Mouse (Mus musculus) heart, embryonic 15.5 days (tissue): ENCODE measurements around the gene Macrod1. TPM values are rescaled to one million over a fixed set of nuclear protein-coding genes. Genes with fewer than 3 reads are reported as not detected.

Source experiments
- ATAC-seq: fragments of 200-750 bp; cut with Nextera tagmentation; replicated peaks from 2 replicates; pipeline ENCODE4 v1.8.0; 2017; ENCODE audit warnings: low read depth, moderate TSS enrichment; ENCODE audit not compliant: insufficient number of reproducible peaks, insufficient read depth, low FRiP score
- H3K27ac ChIP-seq: fragments of 300-500 bp; sonication (generic); 2 replicates; pipeline ENCODE4 v1.5.1; 2015; ENCODE audit warnings: mild to moderate bottlenecking, inconsistent platforms
- H3K27me3 ChIP-seq: fragments of 300-500 bp; sonication (generic); 2 replicates; pipeline ENCODE4 v1.6.1; 2015; ENCODE audit warnings: inconsistent platforms
- H3K36me3 ChIP-seq: fragments of 300-500 bp; sonication (generic); 2 replicates; pipeline ENCODE4 v1.6.1; 2015; ENCODE audit warnings: mild to moderate bottlenecking, inconsistent platforms
- H3K4me1 ChIP-seq: fragments of 300-500 bp; sonication (generic); replicated peaks from 2 replicates; pipeline ENCODE4 v1.6.1; 2015; ENCODE audit warnings: inconsistent platforms
- H3K4me2 ChIP-seq: fragments of 300-500 bp; sonication (generic); 2 replicates; pipeline ENCODE4 v1.6.1; 2015; ENCODE audit warnings: inconsistent platforms, mild to moderate bottlenecking, moderate library complexity
- H3K4me3 ChIP-seq: fragments of 300-500 bp; sonication (generic); 2 replicates; pipeline ENCODE4 v1.5.1; 2015; ENCODE audit warnings: mild to moderate bottlenecking, inconsistent platforms
- H3K9ac ChIP-seq: fragments of 300-500 bp; sonication (generic); 2 replicates; pipeline ENCODE4 v1.6.1; 2015; ENCODE audit warnings: mild to moderate bottlenecking, inconsistent platforms
- H3K9me3 ChIP-seq: fragments of 300-500 bp; sonication (generic); replicated peaks from 2 replicates; pipeline ENCODE4 v1.6.1; 2016; ENCODE audit warnings: inconsistent platforms
- WGBS: fragments of 180-500 bp; shearing (Covaris S2); methylation state at CpG from one replicate; pipeline ENCODE4 v1.1.7; 2015; ENCODE audit warnings: mixed read lengths; 5-methylcytosine and 5-hydroxymethylcytosine counted together
- polyA plus RNA-seq: library from polyadenylated mRNA; unstranded; fragments of >200 nt; fragmentation: Nextera tagmentation; extraction: Ambion mirVana; gene quantifications from 2 replicates; pipeline ENCODE4 v1.2.1, GENCODE M21; 2015

The Macrod1 gene
- polyA plus RNA-seq, 1 experiment from 2014 or later, result 57.6 TPM

DNA sequence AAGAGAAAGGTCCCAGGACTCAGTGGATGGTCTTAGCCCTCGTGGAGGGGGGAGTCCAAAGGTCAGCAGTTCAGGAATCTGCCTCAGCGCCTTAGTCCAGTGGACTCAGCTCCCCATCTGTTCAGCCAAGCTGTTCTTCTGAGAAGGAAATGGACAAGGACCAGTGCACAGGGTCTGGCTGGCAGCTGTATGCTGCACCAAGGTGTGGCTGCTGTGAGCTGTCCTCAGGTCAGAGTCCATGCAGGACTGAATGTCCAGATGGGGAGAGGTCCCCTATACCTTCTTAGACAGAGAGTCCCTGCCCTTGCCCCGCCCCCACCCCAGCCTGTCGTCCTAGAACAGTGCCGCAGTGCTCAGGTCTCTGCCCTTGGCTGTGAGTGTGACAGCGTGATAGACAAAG lies 135.0 kb downstream of the Macrod1 start:
- Histone ChIP-seq H3K9me3 (no peaks in the 10 kb centered on the region), H3K4me2 (no peak overlapping the region), H3K4me1 (peaks cover 9% of the 10 kb centered on the region), H3K36me3 (no peaks in the 10 kb centered on the region), H3K27ac (no peak overlapping the region), H3K27me3 (peaks cover 14% of the 10 kb centered on the region; the same call in 1 of the 2 replicates), H3K9ac (no peak overlapping the region), H3K4me3 (no peak overlapping the region)
- no peak for ATAC-seq
- WGBS, result 41% methylated on average over 6 of the region's 6 CpGs

DNA sequence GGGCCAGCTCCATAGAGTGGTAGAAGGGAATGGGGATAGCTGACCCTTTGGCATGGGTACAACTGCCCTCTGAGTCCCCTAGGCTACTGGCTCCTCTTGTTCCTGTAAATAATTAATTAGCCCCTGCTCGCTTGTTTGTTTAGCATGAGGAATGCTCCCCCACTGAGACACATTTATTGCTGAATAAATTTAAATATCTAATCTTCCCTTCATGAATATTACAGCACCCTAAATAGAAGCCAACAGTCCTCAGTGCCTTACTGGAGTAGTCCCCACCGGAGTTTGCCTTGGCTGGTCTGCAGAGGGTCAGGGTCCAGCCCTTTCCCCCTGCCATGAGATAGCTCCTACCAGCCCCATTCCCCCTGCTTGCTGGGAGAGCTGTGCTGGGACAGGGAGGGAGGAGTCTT lies 136.0 kb downstream of the Macrod1 start:
- ATAC-seq, result no peak
- Histone ChIP-seq H3K27me3 (0 out of 2 replicates have a peak, but pooled peaks cover 6% of the 10 kb centered on the region), H3K9ac (no peak overlapping the region), H3K9me3 (no peaks in the 10 kb centered on the region), H3K36me3 (peaks cover 1% of the 10 kb centered on the region; the same call in 1 of the 2 replicates), H3K4me2 (no peak overlapping the region), H3K4me1 (peaks cover 16% of the 10 kb centered on the region), H3K27ac (no peak overlapping the region), H3K4me3 (no peak overlapping the region)
- WGBS, result 71% methylated on average over 2 of the region's 2 CpGs

GRCm38 (mm10) chr19:7195900-7196728 lies 139.5 kb downstream of the Macrod1 start:
- Histone ChIP-seq H3K27me3 (no peaks in the 10 kb centered on the region), H3K4me3 (peak overlapping the region; percentile 13; the same call in 1 of the 2 replicates), H3K36me3 (peaks cover 35% of the 10 kb centered on the region), H3K4me2 (peak overlapping the region; percentile 35), H3K9ac (peak overlapping the region; percentile 22; the same call in 1 of the 2 replicates), H3K9me3 (no peaks in the 10 kb centered on the region), H3K4me1 (peaks cover 20% of the 10 kb centered on the region), H3K27ac (peak overlapping the region; percentile 47; the same call in 1 of the 2 replicates)
- 12% methylated on average over 33 of the region's 33 CpGs for WGBS
- ATAC-seq, result 0 out of 2 replicates have a peak, but pooled peaks have one; percentile 20

DNA sequence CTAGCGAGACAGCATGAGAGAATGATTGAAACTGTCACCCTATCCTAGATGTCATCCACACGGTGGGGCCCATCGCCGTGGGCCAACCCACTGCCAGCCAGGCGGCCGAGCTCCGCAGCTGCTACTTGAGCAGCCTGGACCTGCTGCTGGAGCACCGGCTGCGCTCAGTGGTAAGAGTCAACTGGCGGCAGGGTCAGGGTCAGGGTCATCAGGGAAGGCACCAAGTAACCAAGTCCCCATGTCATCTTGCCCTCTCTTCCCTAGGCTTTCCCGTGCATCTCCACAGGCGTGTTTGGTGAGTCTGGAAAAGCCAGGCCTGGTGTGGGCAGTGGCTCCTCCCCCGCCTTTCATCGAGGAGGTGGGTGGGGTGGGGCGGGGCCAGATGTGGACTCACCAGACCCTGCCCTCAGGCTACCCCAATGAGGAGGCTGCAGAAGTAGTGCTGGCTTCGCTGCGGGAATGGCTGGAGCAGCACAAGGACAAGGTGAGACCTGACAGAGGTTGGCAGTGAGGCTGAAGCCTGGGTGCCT lies 140.2 kb downstream of the Macrod1 start:
- Histone ChIP-seq H3K27me3 (no peaks in the 10 kb centered on the region), H3K9ac (peak overlapping the region; percentile 22), H3K4me2 (peak overlapping the region; percentile 35), H3K36me3 (peaks cover 40% of the 10 kb centered on the region), H3K27ac (peak overlapping the region; percentile 47; the same call in 1 of the 2 replicates), H3K4me1 (peaks cover 22% of the 10 kb centered on the region), H3K9me3 (no peaks in the 10 kb centered on the region), H3K4me3 (peak overlapping the region; percentile 13; the same call in 1 of the 2 replicates)
- WGBS, result 22% methylated on average over 17 of the region's 17 CpGs
- peak; percentile 44 for ATAC-seq

DNA sequence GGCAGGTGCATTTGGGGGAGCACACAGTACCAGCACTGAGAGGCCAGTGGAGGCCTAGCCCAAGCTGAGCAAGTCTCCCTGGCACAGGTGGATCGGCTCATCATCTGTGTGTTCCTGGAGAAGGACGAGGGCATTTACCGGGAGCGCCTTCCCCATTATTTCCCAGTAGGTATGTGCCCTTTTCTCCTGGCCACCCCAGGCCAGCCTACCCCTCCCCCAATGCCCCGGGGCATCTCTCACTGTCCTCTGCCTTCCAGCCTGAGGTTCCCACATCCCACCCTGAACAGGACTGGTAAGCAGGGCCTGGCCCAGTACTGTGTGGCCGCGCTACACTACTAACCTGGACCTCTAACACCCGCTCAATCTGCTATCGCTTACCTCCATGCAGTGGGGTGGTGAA lies 140.8 kb downstream of the Macrod1 start:
- no peak overlapping the region for H3K27ac ChIP-seq
- no peaks in the 10 kb centered on the region for H3K27me3 ChIP-seq
- H3K4me3 ChIP-seq, result no peak overlapping the region
- no peaks in the 10 kb centered on the region for H3K9me3 ChIP-seq
- WGBS, result 82% methylated on average over 9 of the region's 9 CpGs
- ATAC-seq, result 0 out of 2 replicates have a peak, but pooled peaks have one; percentile 1
- no peak overlapping the region for H3K4me2 ChIP-seq
- H3K36me3 ChIP-seq, result peaks cover 43% of the 10 kb centered on the region
- H3K9ac ChIP-seq, result no peak overlapping the region
- H3K4me1 ChIP-seq, result peaks cover 26% of the 10 kb centered on the region

DNA sequence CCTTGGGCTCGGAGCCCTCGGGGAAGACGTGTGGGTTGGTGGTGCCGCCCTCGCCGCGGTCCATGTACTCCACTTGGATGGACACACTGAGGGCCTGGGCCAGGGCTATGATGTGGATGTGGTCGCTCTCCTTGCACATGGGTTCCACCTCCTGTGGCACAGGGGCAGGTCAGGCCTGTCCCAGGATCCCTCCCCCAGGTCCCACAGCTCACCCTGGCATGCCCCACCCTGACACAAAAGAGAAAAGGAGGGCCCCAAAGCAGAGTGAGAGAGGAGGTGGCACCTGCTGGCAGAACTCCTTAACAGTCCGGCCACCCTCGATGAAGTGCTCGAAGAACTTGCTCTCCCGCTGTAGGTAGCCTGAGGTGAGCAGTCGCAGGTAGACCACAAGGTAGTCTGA lies 142.5 kb downstream of the Macrod1 start:
- Histone ChIP-seq H3K4me1 (peaks cover 32% of the 10 kb centered on the region), H3K9me3 (no peaks in the 10 kb centered on the region), H3K9ac (no peak overlapping the region), H3K36me3 (peaks cover 59% of the 10 kb centered on the region), H3K27me3 (no peaks in the 10 kb centered on the region), H3K4me2 (no peak overlapping the region), H3K4me3 (no peak overlapping the region), H3K27ac (no peak overlapping the region)
- ATAC-seq, result no peak
- 91% methylated on average over 13 of the region's 13 CpGs for WGBS

DNA sequence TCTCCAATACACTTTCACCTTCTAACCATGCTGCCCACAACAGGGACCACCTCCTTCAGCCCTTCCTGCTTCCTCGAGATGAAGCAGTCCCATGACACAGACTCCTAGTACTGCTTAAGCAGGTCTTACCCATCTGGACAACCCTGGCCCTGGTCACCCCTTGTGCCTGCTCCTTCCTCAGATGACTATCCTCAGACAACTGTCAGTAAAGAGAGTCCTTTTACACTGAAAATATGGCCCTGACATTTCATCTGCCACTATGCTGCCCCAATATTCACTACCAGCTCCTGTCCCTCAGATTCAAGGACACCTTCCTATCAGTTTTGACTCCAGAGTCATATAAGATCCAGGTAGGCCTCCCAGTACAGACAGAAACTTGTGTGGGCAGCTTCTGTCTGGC lies 143.8 kb downstream of the Macrod1 start:
- no peaks in the 10 kb centered on the region for H3K9me3 ChIP-seq

DNA sequence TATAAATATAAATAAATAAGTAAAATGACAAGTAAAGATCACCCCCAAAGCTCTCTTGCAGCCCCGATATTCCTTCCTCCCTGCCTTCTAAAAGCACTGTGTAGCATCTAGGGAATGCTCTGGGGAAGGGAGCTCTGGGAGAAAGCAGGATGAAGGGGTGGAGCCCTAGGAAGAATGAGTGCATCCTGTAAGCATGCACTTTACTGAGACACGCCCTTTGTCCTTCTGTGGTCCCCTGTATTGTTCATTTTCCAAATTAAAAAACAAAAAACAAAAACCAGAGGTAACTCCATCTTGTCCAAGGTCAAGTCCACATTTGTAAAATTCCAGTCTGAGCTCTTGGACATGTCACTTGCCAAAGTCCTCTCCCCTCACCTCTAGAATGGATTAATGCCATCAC lies 148.3 kb downstream of the Macrod1 start:
- H3K27me3 ChIP-seq, result no peaks in the 10 kb centered on the region
- no peak for ATAC-seq
- WGBS, result 47% methylated on average over 2 of the region's 2 CpGs
- peak overlapping the region; percentile 69 for H3K4me2 ChIP-seq
- peaks cover 33% of the 10 kb centered on the region for H3K4me1 ChIP-seq
- no peaks in the 10 kb centered on the region for H3K9me3 ChIP-seq
- peak overlapping the region; percentile 96 for H3K27ac ChIP-seq
- H3K36me3 ChIP-seq, result peaks cover 35% of the 10 kb centered on the region
- H3K9ac ChIP-seq, result peak overlapping the region; percentile 78
- H3K4me3 ChIP-seq, result peak overlapping the region; percentile 66

More for the DNA sequence above, 143.8 kb downstream of the Macrod1 start:
- Histone ChIP-seq H3K27ac (no peak overlapping the region), H3K4me3 (no peak overlapping the region), H3K4me1 (peaks cover 46% of the 10 kb centered on the region), H3K36me3 (peaks cover 60% of the 10 kb centered on the region), H3K27me3 (no peaks in the 10 kb centered on the region), H3K4me2 (no peak overlapping the region), H3K9ac (no peak overlapping the region)
- ATAC-seq, result no peak
- 52% methylated on average over 1 of the region's 1 CpGs for WGBS

DNA sequence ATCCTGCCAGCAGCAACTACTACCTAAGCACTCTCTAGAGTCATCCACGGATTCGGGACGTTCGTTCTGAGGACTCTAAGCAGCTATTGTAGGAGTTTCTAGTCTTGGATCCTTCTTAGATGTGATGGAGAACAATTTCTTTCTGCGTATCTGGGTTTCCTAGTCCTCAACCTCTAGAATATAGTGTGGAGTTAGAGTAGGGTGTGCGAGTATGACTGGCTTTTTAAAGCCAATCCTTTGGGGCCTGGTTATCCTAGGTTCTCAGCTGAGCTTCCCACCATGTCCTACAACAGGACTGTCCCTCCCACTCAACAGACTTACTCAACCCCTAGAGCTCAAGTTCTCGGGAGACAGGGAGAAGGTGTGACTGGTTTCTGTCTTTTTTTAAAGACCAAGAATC lies 148.7 kb downstream of the Macrod1 start:
- WGBS, result 19% methylated on average over 7 of the region's 7 CpGs
- no peak for ATAC-seq

DNA sequence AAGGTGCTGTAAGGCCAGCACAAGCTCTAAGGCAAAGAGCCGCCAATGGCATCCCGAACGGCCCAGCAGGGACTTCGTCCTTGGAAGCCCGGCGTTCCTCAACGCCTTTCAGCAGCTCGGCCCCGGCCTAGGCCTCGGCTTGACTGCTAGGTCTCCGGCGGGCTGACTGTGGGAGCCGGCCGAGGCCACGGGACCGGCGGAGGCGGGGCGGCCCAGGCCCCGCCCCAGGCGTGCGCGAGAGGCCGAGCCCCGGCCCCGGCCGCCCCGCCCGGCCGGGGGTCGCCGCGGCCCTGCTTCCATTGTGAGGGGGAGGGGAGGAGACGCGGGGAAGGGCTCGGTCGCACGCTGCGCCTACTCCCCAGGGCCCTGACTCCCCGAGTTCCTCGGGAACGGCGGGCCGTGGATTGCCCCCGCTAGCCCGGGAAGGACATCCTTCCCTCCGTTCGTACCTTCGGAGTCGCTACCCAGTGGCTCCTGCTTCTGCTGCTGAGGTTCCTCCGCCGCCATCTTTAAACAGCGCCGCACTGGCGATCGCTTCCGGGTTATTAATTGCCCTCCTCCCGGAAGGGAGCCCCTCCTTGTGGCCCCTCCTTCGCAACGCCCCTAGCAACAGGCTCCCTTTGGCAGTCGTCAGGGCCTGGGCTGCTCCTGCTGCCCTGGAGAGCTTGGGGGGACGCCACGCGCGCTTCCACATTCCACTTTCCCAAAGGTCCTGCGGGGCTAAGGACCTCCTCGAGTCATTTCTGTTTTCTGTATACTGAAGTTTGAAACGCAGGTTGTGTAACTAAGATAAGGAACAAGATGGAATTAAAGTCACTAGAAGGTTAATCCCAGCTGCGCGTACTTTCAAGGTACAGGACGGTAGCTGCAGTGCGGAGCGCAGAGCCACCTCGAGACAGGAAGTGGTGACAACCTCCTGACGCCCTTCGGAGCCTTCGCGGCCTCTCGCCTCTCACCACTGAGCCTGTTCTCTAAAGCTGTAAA lies 149.4 kb downstream of the Macrod1 start, which contains the start of gene Otub1:
TSS of gene Otub1 (minus strand) at position 564 of the 984 bp plus-strand sequence.
- Histone ChIP-seq H3K4me1 (peaks cover 33% of the 10 kb centered on the region), H3K27ac (peak within 1 kb of the TSS; percentile 96), H3K9me3 (no peaks in the 10 kb centered on the region), H3K4me2 (peak within 1 kb of the TSS; percentile 69), H3K9ac (peak within 1 kb of the TSS; percentile 78), H3K4me3 (peak within 1 kb of the TSS; percentile 66), H3K36me3 (peaks cover 25% of the 10 kb centered on the region), H3K27me3 (no peaks in the 10 kb centered on the region)
- under 1% methylated on average over 75 of the region's 79 CpGs for WGBS
- ATAC-seq, result peak; percentile 95

More for the DNA sequence above, 148.7 kb downstream of the Macrod1 start:
- H3K4me2 ChIP-seq, result peak overlapping the region; percentile 69
- H3K27me3 ChIP-seq, result no peaks in the 10 kb centered on the region
- H3K9me3 ChIP-seq, result no peaks in the 10 kb centered on the region
- H3K9ac ChIP-seq, result peak overlapping the region; percentile 78
- peak overlapping the region; percentile 96 for H3K27ac ChIP-seq
- H3K36me3 ChIP-seq, result peaks cover 31% of the 10 kb centered on the region
- peak overlapping the region; percentile 66 for H3K4me3 ChIP-seq
- peaks cover 33% of the 10 kb centered on the region for H3K4me1 ChIP-seq
